Mouse (Mus musculus) hindbrain, embryonic 15.5 days (tissue): ENCODE data around the gene Fam104a. TPM values are rescaled to one million over a fixed set of nuclear protein-coding genes. Genes with fewer than 3 reads are reported as not detected.
"Not testable (repeated sequence)": the region's sequence is repeated elsewhere in the genome, so short reads cannot be mapped to it uniquely, and the experiment has no call there.

Source experiments
- ATAC-seq: fragments of 200-750 bp; cut with Nextera tagmentation; 2 replicates; pipeline ENCODE4 v1.8.0; 2017; ENCODE audit warnings: low read depth, moderate number of reproducible peaks, moderate TSS enrichment; ENCODE audit not compliant: low FRiP score
- H3K27ac ChIP-seq: fragments of 300-500 bp; sonication (generic); replicated peaks from 2 replicates; pipeline ENCODE4 v1.5.1; 2015; ENCODE audit warnings: mild to moderate bottlenecking, inconsistent platforms
- H3K27me3 ChIP-seq: fragments of 300-500 bp; sonication (generic); 2 replicates; pipeline ENCODE4 v1.6.1; 2015; ENCODE audit warnings: control low read depth, inconsistent platforms
- H3K36me3 ChIP-seq: fragments of 300-500 bp; sonication (generic); 2 replicates; pipeline ENCODE4 v1.6.1; 2015; ENCODE audit warnings: control low read depth, inconsistent platforms
- H3K4me1 ChIP-seq: fragments of 300-500 bp; sonication (generic); replicated peaks from 2 replicates; pipeline ENCODE4 v1.6.1; 2015; ENCODE audit warnings: control low read depth, inconsistent platforms
- H3K4me2 ChIP-seq: fragments of 300-500 bp; sonication (generic); 2 replicates; pipeline ENCODE4 v1.6.1; 2015; ENCODE audit warnings: moderate library complexity, mild to moderate bottlenecking, inconsistent platforms
- H3K4me3 ChIP-seq: fragments of 300-500 bp; sonication (generic); 2 replicates; pipeline ENCODE4 v1.5.1; 2015; ENCODE audit warnings: mild to moderate bottlenecking, inconsistent platforms
- H3K9ac ChIP-seq: fragments of 300-500 bp; sonication (generic); 2 replicates; pipeline ENCODE4 v1.6.1; 2015; ENCODE audit warnings: inconsistent platforms
- H3K9me3 ChIP-seq: fragments of 300-500 bp; sonication (generic); 2 replicates; pipeline ENCODE4 v1.6.1; 2016; ENCODE audit warnings: control low read depth, inconsistent platforms
- WGBS: fragments of 180-500 bp; shearing (Covaris S2); methylation state at CpG from one replicate; pipeline ENCODE4 v1.1.7; 2015; 5-methylcytosine and 5-hydroxymethylcytosine counted together
- polyA plus RNA-seq: library from polyadenylated mRNA; unstranded; fragments of >200 nt; fragmentation: Nextera tagmentation; extraction: Ambion mirVana; gene quantifications from 2 replicates; pipeline ENCODE4 v1.2.1, GENCODE M21; 2015

Fam104a gene
- polyA plus RNA-seq, 1 experiment from 2014 or later = 43.8 TPM

DNA sequence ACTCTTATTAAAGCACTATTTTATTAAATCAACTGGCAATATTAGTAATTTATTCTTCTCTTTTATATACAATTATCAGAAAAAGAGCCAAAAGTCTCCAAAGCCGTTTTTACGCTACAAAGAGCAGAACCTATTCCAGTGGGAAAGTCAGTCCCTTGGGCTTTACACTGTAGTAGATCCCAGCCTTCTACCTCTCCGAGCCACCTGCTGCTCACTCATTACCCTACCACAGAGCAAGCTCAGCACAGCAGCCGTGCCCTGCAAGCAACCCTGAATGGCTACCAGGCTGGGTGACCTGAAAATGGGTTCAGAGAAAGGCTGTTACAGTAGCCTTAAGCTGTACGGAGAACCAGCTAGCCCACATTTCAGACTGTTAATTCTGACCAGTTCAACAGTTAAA, 9.4 kb downstream of the Fam104a start:
- WGBS = 85% methylated on average over 5 of the region's 5 CpGs
- no peak for ATAC-seq
- Histone ChIP-seq H3K4me3 (no peak overlapping the region), H3K9ac (no peak overlapping the region), H3K9me3 (no peaks in the 10 kb centered on the region), H3K36me3 (peaks cover 13% of the 10 kb centered on the region; the same call in 1 of the 2 replicates), H3K4me2 (no peak overlapping the region), H3K27ac (no peak overlapping the region), H3K4me1 (0 out of 2 replicates have a peak, but pooled peaks cover 14% of the 10 kb centered on the region), H3K27me3 (no peaks in the 10 kb centered on the region)

GRCm38 (mm10) chr11:113673614-113674013, 10.3 kb downstream of the Fam104a start:
- Histone ChIP-seq H3K4me3 (no peak overlapping the region), H3K4me1 (0 out of 2 replicates have a peak, but pooled peaks cover 10% of the 10 kb centered on the region)

GRCm38 (mm10) chr11:113669711-113670110, 14.2 kb downstream of the Fam104a start:
- Histone ChIP-seq H3K4me3 (no peak overlapping the region), H3K27ac (no peak overlapping the region), H3K9ac (no peak overlapping the region), H3K36me3 (peaks cover 12% of the 10 kb centered on the region), H3K4me2 (no peak overlapping the region), H3K4me1 (peaks cover 12% of the 10 kb centered on the region; the same call in 1 of the 2 replicates), H3K9me3 (no peaks in the 10 kb centered on the region), H3K27me3 (no peaks in the 10 kb centered on the region)
- 77% methylated on average over 4 of the region's 4 CpGs for WGBS
- no peak for ATAC-seq

More at GRCm38 (mm10) chr11:113673614-113674013, 10.3 kb downstream of the Fam104a start:
- Histone ChIP-seq H3K27me3 (no peaks in the 10 kb centered on the region), H3K9me3 (no peaks in the 10 kb centered on the region), H3K36me3 (peaks cover 19% of the 10 kb centered on the region), H3K4me2 (no peak overlapping the region), H3K27ac (no peak overlapping the region), H3K9ac (no peak overlapping the region)
- 89% methylated on average over 4 of the region's 4 CpGs for WGBS
- ATAC-seq = no peak

DNA sequence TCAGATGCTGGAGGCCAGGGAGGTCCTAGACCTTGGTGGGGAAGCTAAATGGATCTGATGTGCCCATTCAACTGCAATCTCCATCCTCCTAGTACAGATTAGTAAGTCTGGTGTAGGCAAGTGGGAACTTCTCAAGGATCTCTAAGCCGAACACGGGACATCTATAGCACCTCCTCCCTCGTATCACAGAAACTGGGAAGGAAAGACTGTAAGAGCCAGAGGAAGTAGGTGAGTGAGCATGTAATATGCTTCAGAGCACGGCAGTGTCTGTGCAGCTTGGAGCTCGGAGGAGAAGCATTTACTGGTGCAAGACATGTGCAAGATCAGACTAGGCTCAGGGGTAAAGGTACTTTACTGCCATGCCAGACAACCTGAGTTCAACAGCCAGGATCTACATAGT, 15.1 kb downstream of the Fam104a start:
- Histone ChIP-seq H3K4me2 (no peak overlapping the region), H3K4me1 (peaks cover 12% of the 10 kb centered on the region; the same call in 1 of the 2 replicates), H3K36me3 (peaks cover 14% of the 10 kb centered on the region), H3K9me3 (no peaks in the 10 kb centered on the region), H3K27me3 (no peaks in the 10 kb centered on the region), H3K9ac (no peak overlapping the region), H3K4me3 (no peak overlapping the region), H3K27ac (no peak overlapping the region)
- ATAC-seq = no peak
- 92% methylated on average over 5 of the region's 5 CpGs for WGBS

DNA sequence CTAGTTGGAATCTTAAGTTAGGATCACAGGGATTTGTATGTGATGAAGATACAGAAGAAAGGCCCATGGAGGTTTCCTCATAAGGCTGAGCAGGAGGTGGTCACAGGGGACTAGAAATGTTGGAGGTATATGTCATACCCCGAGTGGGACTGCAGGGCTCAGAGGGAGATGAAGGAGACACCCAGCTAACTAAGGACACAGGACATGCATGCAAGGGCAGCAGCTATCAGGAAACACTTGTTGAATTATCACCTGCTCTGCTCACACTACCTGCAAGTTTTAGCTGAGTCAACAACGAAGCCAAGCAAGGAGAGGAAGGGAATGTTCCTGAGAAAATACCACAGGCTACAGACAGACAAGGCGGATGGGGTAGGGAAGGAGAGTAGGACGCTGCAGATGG, 16.3 kb downstream of the Fam104a start:
- no peak overlapping the region for H3K4me3 ChIP-seq
- no peak; the same call in 1 of the 2 replicates for ATAC-seq
- H3K9ac ChIP-seq = no peak overlapping the region
- H3K27me3 ChIP-seq = no peaks in the 10 kb centered on the region
- 91% methylated on average over 4 of the region's 4 CpGs for WGBS
- H3K4me2 ChIP-seq = no peak overlapping the region
- peaks cover 12% of the 10 kb centered on the region; the same call in 1 of the 2 replicates for H3K4me1 ChIP-seq
- H3K27ac ChIP-seq = no peak overlapping the region
- peaks cover 26% of the 10 kb centered on the region for H3K36me3 ChIP-seq
- H3K9me3 ChIP-seq = no peaks in the 10 kb centered on the region

GRCm38 (mm10) chr11:113667122-113667521, 16.8 kb downstream of the Fam104a start:
- Histone ChIP-seq H3K9me3 (no peaks in the 10 kb centered on the region), H3K9ac (no peak overlapping the region), H3K27ac (peak overlapping the region; percentile 45; the same call in 1 of the 2 replicates), H3K4me3 (no peak overlapping the region), H3K4me2 (no peak overlapping the region), H3K27me3 (no peaks in the 10 kb centered on the region), H3K36me3 (peaks cover 26% of the 10 kb centered on the region), H3K4me1 (peaks cover 12% of the 10 kb centered on the region; the same call in 1 of the 2 replicates)
- ATAC-seq = peak; percentile 51; the same call in 1 of the 2 replicates
- 61% methylated on average over 2 of the region's 2 CpGs for WGBS

GRCm38 (mm10) chr11:113666648-113667047, 17.3 kb downstream of the Fam104a start:
- H3K36me3 ChIP-seq = peaks cover 30% of the 10 kb centered on the region

GRCm38 (mm10) chr11:113666205-113666604, 17.8 kb downstream of the Fam104a start:
- 74% methylated on average over 6 of the region's 6 CpGs for WGBS
- H3K36me3 ChIP-seq = peaks cover 35% of the 10 kb centered on the region

More at GRCm38 (mm10) chr11:113666648-113667047, 17.3 kb downstream of the Fam104a start:
- no peak overlapping the region for H3K27ac ChIP-seq
- H3K4me2 ChIP-seq = no peak overlapping the region
- H3K4me1 ChIP-seq = peaks cover 12% of the 10 kb centered on the region; the same call in 1 of the 2 replicates
- H3K4me3 ChIP-seq = no peak overlapping the region
- H3K27me3 ChIP-seq = no peaks in the 10 kb centered on the region
- no peak overlapping the region for H3K9ac ChIP-seq
- WGBS = 64% methylated on average over 10 of the region's 10 CpGs
- no peak for ATAC-seq
- H3K9me3 ChIP-seq = no peaks in the 10 kb centered on the region

GRCm38 (mm10) chr11:113664279-113664678, 19.7 kb downstream of the Fam104a start:
- no peak for ATAC-seq

More at GRCm38 (mm10) chr11:113666205-113666604, 17.8 kb downstream of the Fam104a start:
- H3K27me3 ChIP-seq = no peaks in the 10 kb centered on the region
- H3K9ac ChIP-seq = no peak overlapping the region
- no peak overlapping the region for H3K4me2 ChIP-seq
- no peak for ATAC-seq
- no peaks in the 10 kb centered on the region for H3K9me3 ChIP-seq
- peaks cover 12% of the 10 kb centered on the region; the same call in 1 of the 2 replicates for H3K4me1 ChIP-seq
- no peak overlapping the region for H3K4me3 ChIP-seq
- no peak overlapping the region for H3K27ac ChIP-seq

GRCm38 (mm10) chr11:113661835-113662351, 22.1 kb downstream of the Fam104a start:
- H3K4me3 ChIP-seq = no peak overlapping the region
- whole genome bisulfite sequencing = 91% methylated on average over 18 of the region's 18 CpGs
- no peak overlapping the region for H3K9ac ChIP-seq
- H3K4me1 ChIP-seq = peaks cover 13% of the 10 kb centered on the region
- H3K36me3 ChIP-seq = peaks cover 67% of the 10 kb centered on the region
- H3K4me2 ChIP-seq = no peak overlapping the region
- no peaks in the 10 kb centered on the region for H3K9me3 ChIP-seq
- no peak overlapping the region for H3K27ac ChIP-seq
- no peaks in the 10 kb centered on the region for H3K27me3 ChIP-seq
- no peak for ATAC-seq

More at GRCm38 (mm10) chr11:113664279-113664678, 19.7 kb downstream of the Fam104a start:
- H3K27ac ChIP-seq = no peak overlapping the region
- no peak overlapping the region for H3K4me3 ChIP-seq
- H3K9me3 ChIP-seq = no peaks in the 10 kb centered on the region
- no peaks in the 10 kb centered on the region for H3K27me3 ChIP-seq
- H3K4me2 ChIP-seq = no peak overlapping the region
- peaks cover 12% of the 10 kb centered on the region; the same call in 1 of the 2 replicates for H3K4me1 ChIP-seq
- WGBS = 69% methylated on average over 2 of the region's 2 CpGs
- peaks cover 51% of the 10 kb centered on the region for H3K36me3 ChIP-seq
- H3K9ac ChIP-seq = no peak overlapping the region

- Histone ChIP-seq H3K9me3 (no peaks in the 10 kb centered on the region), H3K9ac (no peak overlapping the region), H3K4me3 (no peak overlapping the region), H3K36me3 (peaks cover 77% of the 10 kb centered on the region), H3K4me2 (no peak overlapping the region), H3K27ac (no peak overlapping the region), H3K27me3 (no peaks in the 10 kb centered on the region), H3K4me1 (peaks cover 18% of the 10 kb centered on the region)
- ATAC-seq = no peak
- 87% methylated on average over 11 of the region's 11 CpGs for WGBS
These were observed 23.0 kb downstream of the Fam104a start for GRCm38 (mm10) chr11:113660940-113661339.

DNA sequence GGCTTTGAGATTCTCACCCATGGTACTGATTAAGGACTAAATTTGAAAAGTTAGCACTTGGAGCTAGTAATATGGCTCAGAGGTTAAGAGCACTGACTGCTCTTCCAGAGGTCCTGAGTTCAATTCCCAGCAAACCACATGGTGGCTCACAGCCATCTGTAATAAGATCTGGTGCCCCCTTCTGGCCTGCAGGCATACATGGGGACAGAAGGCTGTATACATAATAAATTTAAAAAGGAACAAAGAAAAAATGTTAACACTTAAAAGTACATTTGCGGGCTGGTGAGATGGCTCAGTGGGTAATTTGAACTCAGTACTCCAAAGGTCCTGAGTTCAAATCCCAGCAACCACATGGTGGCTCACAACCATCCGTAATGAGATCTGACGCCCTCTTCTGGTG, 23.7 kb downstream of the Fam104a start:
- WGBS = 99% methylated on average over 3 of the region's 3 CpGs
- H3K9ac ChIP-seq, H3K9me3 ChIP-seq, H3K4me2 ChIP-seq, H3K27ac ChIP-seq, H3K4me3 ChIP-seq, H3K27me3 ChIP-seq, ATAC-seq: not testable (repeated sequence)
- Histone ChIP-seq H3K4me1 (peaks cover 20% of the 10 kb centered on the region), H3K36me3 (peaks cover 83% of the 10 kb centered on the region)
